Mouse (Mus musculus): ENCODE data around the gene Polr3h. TPM values are rescaled to one million over a fixed set of nuclear protein-coding genes. Genes with fewer than 3 reads are reported as not detected.

Gene Polr3h
- polyA plus RNA-seq, 1 experiment from 2014 or later: 106 TPM

DNA sequence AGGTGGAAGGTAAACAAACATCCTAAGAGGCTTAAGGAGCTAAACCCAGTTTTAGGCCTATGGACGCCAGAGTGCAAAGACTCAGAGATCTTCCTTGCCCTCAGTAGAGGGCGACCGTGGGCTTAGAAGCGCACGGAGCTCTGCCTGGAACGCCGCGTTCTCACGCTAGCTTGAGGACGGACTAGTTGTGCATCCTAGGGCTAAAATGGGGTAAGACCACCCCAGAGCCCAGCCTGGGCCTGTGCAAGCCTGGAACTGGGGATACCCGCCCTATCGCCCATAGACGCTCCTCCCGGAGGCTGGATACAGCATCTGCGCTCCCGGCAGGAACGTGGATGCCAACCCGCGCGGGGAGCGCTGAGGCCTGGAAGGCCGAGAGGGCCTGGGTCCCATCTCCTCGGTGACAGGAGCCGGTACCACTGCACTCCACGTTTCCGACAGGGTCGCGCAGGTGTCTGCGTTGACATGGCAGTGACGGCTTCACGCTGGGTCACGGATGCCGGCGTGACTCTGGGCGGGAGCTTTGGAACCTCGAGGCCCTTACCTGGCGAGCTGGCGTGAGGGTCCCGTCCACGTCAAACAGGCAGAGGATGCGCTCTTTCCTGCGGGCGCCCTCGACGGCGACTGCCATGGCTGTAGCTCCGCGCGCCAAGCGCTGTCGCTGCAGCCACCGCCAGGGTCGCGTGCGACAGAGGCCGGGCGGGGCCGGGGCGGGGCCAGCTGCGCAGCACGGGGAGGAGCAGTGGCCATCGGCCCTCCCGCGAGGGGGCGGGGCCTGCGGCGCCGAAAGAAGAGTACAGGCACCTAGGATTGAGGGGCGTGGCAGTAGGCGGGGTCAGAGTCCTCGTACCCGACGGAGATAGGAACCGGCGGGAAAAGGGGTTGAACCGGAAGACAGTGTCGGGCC lies 34.4 kb upstream of the Polr3h start, which contains the start of gene Pmm1:
Pmm1 (minus strand) TSS at position 760 of the 907 bp plus-strand sequence.
- H3K9me3 ChIP-seq (replicated peaks): no peaks in the 10 kb centered on the region
- H3K36me3 ChIP-seq: no peaks in the 10 kb centered on the region
- H3K4me2 ChIP-seq: peak within 1 kb of the TSS; percentile 92
- peak within 1 kb of the TSS; percentile 31 for H3K27ac ChIP-seq (ENCODE audit: poor library complexity, severe bottlenecking)
- H3K4me3 ChIP-seq: peak within 1 kb of the TSS; percentile 56
- WGBS: under 1% methylated on average over 76 of the region's 77 CpGs
- H3K27me3 ChIP-seq (replicated peaks): no peaks in the 10 kb centered on the region
- peak; percentile 99 for ATAC-seq (ENCODE audit: insufficient number of reproducible peaks, low FRiP score)
- H3K4me1 ChIP-seq (replicated peaks): no peaks in the 10 kb centered on the region
- H3K9ac ChIP-seq: peak within 1 kb of the TSS; percentile 70

- peaks cover 12% of the 10 kb centered on the region; the same call in 1 of the 2 replicates for H3K36me3 ChIP-seq
- no peaks in the 10 kb centered on the region for H3K4me1 ChIP-seq (replicated peaks)
- no peak for ATAC-seq (ENCODE audit: insufficient number of reproducible peaks, low FRiP score)
- H3K9ac ChIP-seq: no peak overlapping the region
- H3K9me3 ChIP-seq (replicated peaks): no peaks in the 10 kb centered on the region
- no peak overlapping the region for H3K27ac ChIP-seq (ENCODE audit: poor library complexity, severe bottlenecking)
- WGBS: 52% methylated on average over 3 of the region's 3 CpGs
- no peak overlapping the region for H3K4me2 ChIP-seq
- no peaks in the 10 kb centered on the region for H3K27me3 ChIP-seq (replicated peaks)
- no peak overlapping the region for H3K4me3 ChIP-seq
Measured at GRCm38 (mm10) chr15:81958906-81959305, 32.9 kb upstream of the Polr3h start.

GRCm38 (mm10) chr15:81957598-81957997 lies 31.6 kb upstream of the Polr3h start:
- WGBS: 84% methylated on average over 11 of the region's 11 CpGs

DNA sequence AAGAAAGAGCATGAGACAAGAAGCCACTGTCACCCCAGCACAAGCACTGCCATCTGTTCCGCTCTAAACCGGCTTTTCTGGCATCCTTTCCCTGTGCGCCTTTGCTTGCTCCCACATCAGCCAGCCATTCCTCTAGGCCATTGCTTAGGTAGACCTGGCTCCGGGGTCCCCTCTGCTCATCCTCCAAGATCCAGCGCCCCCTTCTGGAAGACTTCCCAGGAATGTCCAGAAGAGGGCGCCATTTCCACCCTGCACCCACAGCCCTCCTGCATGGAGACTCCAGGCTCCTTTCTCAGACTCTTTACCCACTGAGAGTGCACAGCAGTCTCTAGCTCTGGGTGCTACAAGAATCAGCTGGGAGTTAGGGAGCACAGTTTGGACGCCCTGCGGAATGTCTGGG lies 30.4 kb upstream of the Polr3h start:
- no peaks in the 10 kb centered on the region for H3K27me3 ChIP-seq (replicated peaks)
- no peak overlapping the region for H3K9ac ChIP-seq
- WGBS: 59% methylated on average over 8 of the region's 8 CpGs
- no peaks in the 10 kb centered on the region for H3K9me3 ChIP-seq (replicated peaks)
- H3K36me3 ChIP-seq: peaks cover 19% of the 10 kb centered on the region; the same call in 1 of the 2 replicates
- no peak overlapping the region for H3K4me3 ChIP-seq
- H3K4me2 ChIP-seq: no peak overlapping the region
- H3K27ac ChIP-seq (ENCODE audit: poor library complexity, severe bottlenecking): no peak overlapping the region
- H3K4me1 ChIP-seq (replicated peaks): no peaks in the 10 kb centered on the region
- no peak for ATAC-seq (ENCODE audit: insufficient number of reproducible peaks, low FRiP score)

More at GRCm38 (mm10) chr15:81957598-81957997, 31.6 kb upstream of the Polr3h start:
- H3K9ac ChIP-seq: no peak overlapping the region
- H3K27me3 ChIP-seq (replicated peaks): no peaks in the 10 kb centered on the region
- H3K36me3 ChIP-seq: peaks cover 12% of the 10 kb centered on the region; the same call in 1 of the 2 replicates
- no peak overlapping the region for H3K4me3 ChIP-seq
- ATAC-seq (ENCODE audit: insufficient number of reproducible peaks, low FRiP score): no peak
- no peak overlapping the region for H3K4me2 ChIP-seq
- no peaks in the 10 kb centered on the region for H3K9me3 ChIP-seq (replicated peaks)
- H3K27ac ChIP-seq (ENCODE audit: poor library complexity, severe bottlenecking): no peak overlapping the region
- no peaks in the 10 kb centered on the region for H3K4me1 ChIP-seq (replicated peaks)

DNA sequence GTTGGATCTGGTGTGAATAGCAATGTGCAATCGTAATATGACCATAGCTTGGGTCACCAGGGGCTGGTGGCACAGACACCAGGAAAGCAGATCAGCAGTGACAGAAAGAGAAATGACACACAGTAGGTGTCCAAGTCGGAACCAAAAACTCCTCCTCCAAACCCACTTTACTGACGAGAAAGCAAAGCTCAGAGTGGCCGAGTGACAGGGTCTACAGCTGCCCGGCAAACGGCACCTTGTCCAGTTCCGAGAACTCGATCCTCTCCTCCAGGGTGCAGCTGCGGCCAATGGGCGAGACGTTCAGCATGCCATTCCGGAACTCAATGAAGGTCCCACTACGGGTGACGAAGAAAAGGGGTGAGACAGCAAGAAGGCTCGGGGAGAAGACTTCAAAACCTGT lies 29.4 kb upstream of the Polr3h start:
- Histone ChIP-seq H3K9me3 (replicated peaks) (no peaks in the 10 kb centered on the region), H3K36me3 (peaks cover 23% of the 10 kb centered on the region), H3K4me2 (no peak overlapping the region), H3K27ac (ENCODE audit: poor library complexity, severe bottlenecking) (no peak overlapping the region), H3K4me3 (no peak overlapping the region), H3K4me1 (replicated peaks) (no peaks in the 10 kb centered on the region), H3K27me3 (replicated peaks) (no peaks in the 10 kb centered on the region), H3K9ac (no peak overlapping the region)
- ATAC-seq (ENCODE audit: insufficient number of reproducible peaks, low FRiP score): no peak
- 88% methylated on average over 15 of the region's 15 CpGs for WGBS

- Histone ChIP-seq H3K9me3 (replicated peaks) (no peaks in the 10 kb centered on the region), H3K9ac (no peak overlapping the region), H3K4me1 (replicated peaks) (no peaks in the 10 kb centered on the region), H3K4me2 (no peak overlapping the region), H3K36me3 (peaks cover 23% of the 10 kb centered on the region), H3K4me3 (no peak overlapping the region), H3K27ac (ENCODE audit: poor library complexity, severe bottlenecking) (no peak overlapping the region), H3K27me3 (replicated peaks) (no peaks in the 10 kb centered on the region)
- 92% methylated on average over 6 of the region's 6 CpGs for WGBS
- ATAC-seq (ENCODE audit: insufficient number of reproducible peaks, low FRiP score): no peak
Measured at GRCm38 (mm10) chr15:81954716-81955115, 28.7 kb upstream of the Polr3h start.

DNA sequence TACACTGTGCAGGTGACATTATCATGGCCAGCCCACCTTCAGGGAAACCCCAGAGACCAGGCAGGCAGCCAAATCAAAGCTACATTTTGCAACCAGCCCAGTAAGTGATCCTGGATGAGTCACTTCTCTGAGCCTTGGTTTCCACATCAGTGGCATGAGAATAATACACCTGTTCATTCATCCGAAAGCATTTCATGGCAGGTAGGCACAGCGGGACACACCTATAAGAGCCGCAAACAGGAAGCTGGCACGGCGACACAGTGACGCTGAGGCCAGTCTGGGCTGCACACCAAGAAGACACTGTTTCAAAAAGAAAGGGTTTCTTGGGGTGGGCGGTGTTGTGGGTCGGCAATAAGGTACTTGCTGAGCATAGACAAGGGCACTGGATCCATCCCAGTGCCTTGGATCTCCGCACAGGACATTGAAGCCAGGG lies 28.1 kb upstream of the Polr3h start:
- WGBS: 95% methylated on average over 9 of the region's 9 CpGs
- no peak overlapping the region for H3K27ac ChIP-seq (ENCODE audit: poor library complexity, severe bottlenecking)
- peaks cover 23% of the 10 kb centered on the region for H3K36me3 ChIP-seq
- H3K9me3 ChIP-seq (replicated peaks): no peaks in the 10 kb centered on the region
- no peak for ATAC-seq (ENCODE audit: insufficient number of reproducible peaks, low FRiP score)
- no peaks in the 10 kb centered on the region for H3K27me3 ChIP-seq (replicated peaks)
- H3K9ac ChIP-seq: no peak overlapping the region
- H3K4me2 ChIP-seq: no peak overlapping the region
- H3K4me1 ChIP-seq (replicated peaks): no peaks in the 10 kb centered on the region
- no peak overlapping the region for H3K4me3 ChIP-seq

- Histone ChIP-seq H3K9me3 (replicated peaks) (0 out of 2 replicates have a peak, but pooled peaks cover under 1% of the 10 kb centered on the region), H3K27me3 (replicated peaks) (no peaks in the 10 kb centered on the region), H3K36me3 (peaks cover 23% of the 10 kb centered on the region), H3K27ac (ENCODE audit: poor library complexity, severe bottlenecking) (no peak overlapping the region), H3K9ac (no peak overlapping the region), H3K4me3 (no peak overlapping the region), H3K4me2 (no peak overlapping the region), H3K4me1 (replicated peaks) (peaks cover 6% of the 10 kb centered on the region)
- ATAC-seq (ENCODE audit: insufficient number of reproducible peaks, low FRiP score): no peak
- 83% methylated on average over 4 of the region's 4 CpGs for WGBS
Measured at GRCm38 (mm10) chr15:81952310-81952709, 26.3 kb upstream of the Polr3h start.

DNA sequence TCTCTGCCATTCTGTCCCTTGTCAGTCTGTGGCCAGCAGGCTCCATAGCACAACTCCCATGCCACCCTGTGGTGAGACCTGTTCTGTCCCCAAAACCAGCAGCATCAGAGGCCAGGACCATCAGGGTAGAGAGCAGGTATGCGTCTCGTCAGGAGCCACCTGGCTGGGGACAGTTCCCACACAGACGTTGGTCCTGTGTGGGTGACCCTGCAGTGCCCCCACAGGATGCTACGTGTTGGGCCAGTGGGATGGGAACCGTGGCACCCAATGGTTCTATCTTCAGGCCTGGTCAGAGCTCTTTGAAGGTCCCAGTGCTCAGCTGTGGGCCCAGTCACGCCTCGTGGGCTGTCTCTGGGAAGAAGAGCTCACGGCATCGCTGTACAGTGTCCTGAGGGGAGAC lies 25.1 kb upstream of the Polr3h start:
- no peak overlapping the region for H3K4me3 ChIP-seq
- peaks cover 23% of the 10 kb centered on the region for H3K36me3 ChIP-seq
- no peak overlapping the region for H3K27ac ChIP-seq (ENCODE audit: poor library complexity, severe bottlenecking)
- H3K9me3 ChIP-seq (replicated peaks): 0 out of 2 replicates have a peak, but pooled peaks cover 3% of the 10 kb centered on the region
- H3K9ac ChIP-seq: no peak overlapping the region
- WGBS: 90% methylated on average over 9 of the region's 9 CpGs
- ATAC-seq (ENCODE audit: insufficient number of reproducible peaks, low FRiP score): no peak
- H3K27me3 ChIP-seq (replicated peaks): no peaks in the 10 kb centered on the region
- peaks cover 6% of the 10 kb centered on the region for H3K4me1 ChIP-seq (replicated peaks)
- H3K4me2 ChIP-seq: no peak overlapping the region

DNA sequence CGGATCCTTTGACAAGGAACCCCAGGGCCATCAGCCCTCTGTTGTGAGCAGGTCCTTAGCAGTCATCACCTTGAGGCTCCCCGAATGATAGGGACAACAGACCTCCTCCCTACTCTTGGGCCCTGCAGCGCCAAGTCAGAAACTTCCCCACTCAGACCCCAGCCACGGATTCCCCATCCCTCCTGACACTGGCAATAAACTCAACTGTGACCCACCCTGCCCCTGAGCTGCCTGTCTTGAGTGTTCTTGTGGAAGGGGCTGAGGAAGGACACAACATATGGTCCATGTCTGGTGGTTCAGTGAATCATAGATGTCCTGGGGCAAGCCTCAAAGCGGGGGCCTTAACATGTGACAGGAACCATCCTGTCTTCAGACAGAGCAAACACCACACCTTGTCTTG lies 24.7 kb upstream of the Polr3h start:
- ATAC-seq (ENCODE audit: insufficient number of reproducible peaks, low FRiP score): no peak
- Histone ChIP-seq H3K4me3 (no peak overlapping the region), H3K4me1 (replicated peaks) (peaks cover 6% of the 10 kb centered on the region), H3K27me3 (replicated peaks) (no peaks in the 10 kb centered on the region), H3K27ac (ENCODE audit: poor library complexity, severe bottlenecking) (no peak overlapping the region), H3K36me3 (peaks cover 23% of the 10 kb centered on the region), H3K9ac (no peak overlapping the region), H3K9me3 (replicated peaks) (0 out of 2 replicates have a peak, but pooled peaks cover 3% of the 10 kb centered on the region), H3K4me2 (no peak overlapping the region)
- 81% methylated on average over 5 of the region's 5 CpGs for WGBS

DNA sequence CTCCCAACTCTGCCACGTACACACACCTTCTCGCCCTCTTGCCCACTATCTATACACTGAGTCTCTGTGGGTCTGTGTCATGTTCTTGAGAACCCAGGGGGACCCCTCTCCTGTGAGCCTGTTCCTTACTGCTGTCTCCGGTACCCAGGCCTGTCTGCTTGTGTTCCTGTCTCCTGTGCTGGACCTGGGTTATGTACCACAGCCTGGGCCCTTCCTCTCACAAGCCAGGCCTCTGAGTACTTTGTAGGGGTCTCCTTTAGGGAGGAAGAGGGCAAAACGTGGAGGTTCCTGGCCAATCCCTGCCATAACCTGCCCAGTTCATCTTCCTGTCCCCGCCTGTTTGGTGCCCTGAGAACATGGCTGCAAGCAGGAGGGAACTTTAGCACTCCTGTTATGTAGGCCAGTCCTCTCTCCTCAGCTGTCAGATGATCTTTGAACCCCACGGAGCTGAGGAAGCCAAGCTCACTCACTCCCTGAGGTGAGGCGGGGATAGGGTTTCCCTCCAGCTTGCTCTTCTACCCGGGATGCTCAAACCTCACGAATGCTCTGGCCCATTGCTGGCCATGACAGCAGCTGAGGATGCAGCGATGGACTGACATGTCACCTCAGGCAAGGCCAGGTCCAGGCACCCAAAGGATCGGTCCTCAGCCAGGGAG lies 23.6 kb upstream of the Polr3h start:
- WGBS: 69% methylated on average over 11 of the region's 11 CpGs
- Histone ChIP-seq H3K27ac (ENCODE audit: poor library complexity, severe bottlenecking) (no peak overlapping the region), H3K36me3 (peaks cover 16% of the 10 kb centered on the region), H3K27me3 (replicated peaks) (no peaks in the 10 kb centered on the region), H3K9ac (no peak overlapping the region), H3K9me3 (replicated peaks) (0 out of 2 replicates have a peak, but pooled peaks cover 3% of the 10 kb centered on the region), H3K4me1 (replicated peaks) (peaks cover 6% of the 10 kb centered on the region), H3K4me2 (no peak overlapping the region), H3K4me3 (no peak overlapping the region)
- ATAC-seq (ENCODE audit: insufficient number of reproducible peaks, low FRiP score): no peak

Data from heart, embryonic 12.5 days (tissue).